Mouse (Mus musculus) spleen, postnatal 36 days (tissue): ENCODE measurements around the gene Zfand3.

Source experiments
- DNase-seq, 2 experiments: peaks; one replicate each; pipeline ENCODE4 v3.0.0; 2022; ENCODE audit warnings: low spot score in 2 of 2, mixed read lengths in 1 of 2

The Zfand3 gene

GRCm38 (mm10) chr17:30148320-30148719 lies 143.8 kb downstream of the Zfand3 start:
- no peak for DNase-seq

GRCm38 (mm10) chr17:30149911-30150310 lies 145.4 kb downstream of the Zfand3 start:
- no peak for DNase-seq

- no peak for DNase-seq
Measured at GRCm38 (mm10) chr17:30154144-30154543, 149.6 kb downstream of the Zfand3 start.

- no peak for DNase-seq
Measured at GRCm38 (mm10) chr17:30154861-30155260, 150.3 kb downstream of the Zfand3 start.

GRCm38 (mm10) chr17:30155411-30155925 lies 150.9 kb downstream of the Zfand3 start:
- DNase-seq: no peak

- no peak for DNase-seq
Measured at GRCm38 (mm10) chr17:30158419-30159108, 154.0 kb downstream of the Zfand3 start.

- no peak for DNase-seq
Measured at GRCm38 (mm10) chr17:30159341-30159740, 154.8 kb downstream of the Zfand3 start.

GRCm38 (mm10) chr17:30160823-30161432 lies 156.4 kb downstream of the Zfand3 start:
- no peak for DNase-seq

- DNase-seq: no peak
Measured at GRCm38 (mm10) chr17:30162983-30163382, 158.4 kb downstream of the Zfand3 start.

GRCm38 (mm10) chr17:30163793-30164192 lies 159.3 kb downstream of the Zfand3 start:
- DNase-seq: no peak

GRCm38 (mm10) chr17:30164818-30165217 lies 160.3 kb downstream of the Zfand3 start:
- no peak for DNase-seq

GRCm38 (mm10) chr17:30177435-30177834 lies 172.9 kb downstream of the Zfand3 start:
- no peak for DNase-seq

- DNase-seq: no peak
Measured at GRCm38 (mm10) chr17:30178402-30178801, 173.9 kb downstream of the Zfand3 start.

GRCm38 (mm10) chr17:30180197-30180596 lies 175.7 kb downstream of the Zfand3 start:
- no peak for DNase-seq

- no peak for DNase-seq
Measured at GRCm38 (mm10) chr17:30181554-30181953, 177.0 kb downstream of the Zfand3 start.

- no peak for DNase-seq
Measured at GRCm38 (mm10) chr17:30182063-30182462, 177.5 kb downstream of the Zfand3 start.

- no peak for DNase-seq
Measured at GRCm38 (mm10) chr17:30183561-30183960, 179.0 kb downstream of the Zfand3 start.

- no peak for DNase-seq
Measured at GRCm38 (mm10) chr17:30187154-30187553, 182.6 kb downstream of the Zfand3 start.

GRCm38 (mm10) chr17:30187581-30187980 lies 183.0 kb downstream of the Zfand3 start:
- no peak for DNase-seq

GRCm38 (mm10) chr17:30188031-30188981 lies 183.8 kb downstream of the Zfand3 start:
- no peak for DNase-seq

GRCm38 (mm10) chr17:30191097-30191640 lies 186.6 kb downstream of the Zfand3 start:
- DNase-seq: no peak
